Mouse (Mus musculus) erythroblast, embryonic 14.5 days (primary cell): ENCODE data around the gene Nav1.

Source experiments
- GATA1 ChIP-seq: IDR thresholded peaks from 2 replicates; pipeline ENCODE4 v1.6.1; 2012; ENCODE audit warnings: low read length, inconsistent platforms, mixed read lengths
- TAL1 ChIP-seq: IDR thresholded peaks from 3 replicates; pipeline ENCODE4 v1.6.1; 2012; ENCODE audit warnings: low read length, inconsistent platforms, mixed read lengths

DNA sequence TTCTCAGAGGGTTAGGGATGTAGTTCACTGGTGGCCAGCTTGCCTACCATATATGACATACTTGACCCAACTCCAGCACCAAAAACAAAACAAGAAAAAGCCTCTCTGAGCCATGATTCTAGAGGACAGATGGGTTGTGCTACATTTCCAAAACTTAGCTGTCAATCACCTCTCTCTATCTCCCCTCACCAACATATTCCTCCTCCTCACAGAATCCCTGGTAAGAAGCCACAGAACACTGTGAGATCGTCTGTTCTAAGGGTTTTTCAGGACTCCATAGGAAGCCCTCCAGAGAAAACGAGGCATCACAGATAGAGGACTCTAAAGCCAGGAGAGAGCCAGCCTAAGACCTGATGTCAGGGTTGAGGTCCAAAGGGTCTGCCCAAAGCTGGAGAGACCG lies 36.6 kb upstream of the Nav1 start:
- TF ChIP-seq GATA1 (no peak), TAL1 (no peak)
